Mouse (Mus musculus): Measurements from ENCODE around the gene Paqr6. TPM values are rescaled to one million over a fixed set of nuclear protein-coding genes. Genes with fewer than 3 reads are reported as not detected.

The Paqr6 gene
- total RNA-seq, 2 experiments from 2014 or later = 0.26 to 0.42 TPM

- DNase-seq = peak; percentile 91 to 92
- intact Hi-C loops (cut with DNase I) = loop anchor here (2.0 kb wide), 2 partner anchors 15 to 117 kb away; partner anchors contain the start of gene Slc25a44
Observed at GRCm38 (mm10) chr3:88409741-88410644, 45.6 kb downstream of the Paqr6 start, which contains the start of gene Pmf1. Pmf1 (minus strand) TSS chr3:88410331.

GRCm38 (mm10) chr3:88410645-88411031 is 46.3 kb downstream of the Paqr6 start:
- intact Hi-C loops (cut with DNase I) = loop anchor here (2.0 kb wide), 1 partner anchor 14 kb away; the partner anchor contains the start of gene Slc25a44

GRCm38 (mm10) chr3:88411681-88412080 is 47.3 kb downstream of the Paqr6 start:
- no peak for DNase-seq
- intact Hi-C loops (cut with DNase I) = loop anchor here (2.0 kb wide), 1 partner anchor 13 kb away; the partner anchor contains the start of gene Slc25a44

More at GRCm38 (mm10) chr3:88410645-88411031, 46.3 kb downstream of the Paqr6 start:
- DNase-seq = no peak

GRCm38 (mm10) chr3:88412636-88413035 is 48.3 kb downstream of the Paqr6 start:
- DNase-seq = no peak
- intact Hi-C loops (cut with DNase I) = no loop called here

GRCm38 (mm10) chr3:88415668-88416067 is 51.3 kb downstream of the Paqr6 start:
- DNase-seq = no peak
- intact Hi-C loops (cut with DNase I) = no loop called here

- DNase-seq = no peak
- intact Hi-C loops (cut with DNase I) = no loop called here
Observed at GRCm38 (mm10) chr3:88418016-88418415, 53.6 kb downstream of the Paqr6 start.

Other genes with a start within 250 kb of the Paqr6 start
- gene Mef2d, start 222.2 kb upstream of the Paqr6 start, total RNA-seq (2021) = 100 to 1,000 TPM; 156 to 174 TPM
- gene Rhbg, start 109.9 kb upstream of the Paqr6 start, total RNA-seq (2021) = not detected
- gene Gm38392, start 77.4 kb upstream of the Paqr6 start, total RNA-seq (2021) = under 1 TPM; 0.35 to 0.51 TPM
- gene Tsacc, start 67.6 kb upstream of the Paqr6 start, total RNA-seq (2021) = 1 to 10 TPM; 4.2 to 5.3 TPM
- 10 to 100 TPM; 85.5 to 97.0 TPM for gene Cct3, start 67.5 kb upstream of the Paqr6 start, total RNA-seq (2021)
- gene Glmp, start 39.6 kb upstream of the Paqr6 start, total RNA-seq (2021) = 10 to 100 TPM; 34.5 to 45.4 TPM
- 1 to 10 TPM; 2.0 to 2.4 TPM for gene Tmem79, start 28.4 kb upstream of the Paqr6 start, total RNA-seq (2021)
- gene Smg5, start 28.3 kb upstream of the Paqr6 start, total RNA-seq (2021) = 10 to 100 TPM; 34.8 to 35.8 TPM
- not detected for gene Bglap3, start 8.2 kb downstream of the Paqr6 start, total RNA-seq (2021)
- gene Bglap2, start 14.1 kb downstream of the Paqr6 start, total RNA-seq (2021) = not detected
- gene Bglap, start 19.9 kb downstream of the Paqr6 start, total RNA-seq (2021) = not detected
- 10 to 100 TPM; 15.1 to 20.3 TPM for gene Pmf1, start 45.7 kb downstream of the Paqr6 start, total RNA-seq (2021)
- 10 to 100 TPM; 13.0 to 15.6 TPM for gene Slc25a44, start 60.6 kb downstream of the Paqr6 start, total RNA-seq (2021)
- 1 to 10 TPM; 1.2 to 1.4 TPM for gene Sema4a, start 96.6 kb downstream of the Paqr6 start, total RNA-seq (2021)
- 10 to 100 TPM; 75.3 to 79.8 TPM for gene Lmna, start 145.4 kb downstream of the Paqr6 start, total RNA-seq (2021)
- under 1 TPM; 0.17 to 0.33 TPM for gene Mex3a, start 167.8 kb downstream of the Paqr6 start, total RNA-seq (2021)
- not detected for gene Rab25, start 183.7 kb downstream of the Paqr6 start, total RNA-seq (2021)
- 10 to 100 TPM; 70.6 to 76.1 TPM for gene Lamtor2, start 188.5 kb downstream of the Paqr6 start, total RNA-seq (2021)
- gene Ubqln4, start 189.2 kb downstream of the Paqr6 start, total RNA-seq (2021) = 10 to 100 TPM; 73.6 to 77.4 TPM
- gene Ssr2, start 211.3 kb downstream of the Paqr6 start, total RNA-seq (2021) = 10 to 100 TPM; 46.3 to 51.4 TPM
- 10 to 100 TPM; 18.5 to 29.3 TPM for gene Arhgef2, start 241.4 kb downstream of the Paqr6 start, total RNA-seq (2021)